Mouse (Mus musculus) erythroblast, embryonic 14.5 days (primary cell): Measurements from ENCODE around the gene Mtss1l. TPM values are rescaled to one million over a fixed set of nuclear protein-coding genes. Genes with fewer than 3 reads are reported as not detected.

Experiments
- H3K27me3 ChIP-seq: 2 replicates; pipeline ENCODE4 v1.6.1; 2012; ENCODE audit warnings: inconsistent platforms; ENCODE audit not compliant: control insufficient read depth
- H3K36me3 ChIP-seq: 2 replicates; pipeline ENCODE4 v1.6.1; 2012; ENCODE audit warnings: mild to moderate bottlenecking, inconsistent platforms; ENCODE audit not compliant: control insufficient read depth
- H3K4me1 ChIP-seq: 2 replicates; pipeline ENCODE4 v1.6.1; 2012; ENCODE audit warnings: inconsistent platforms; ENCODE audit not compliant: control insufficient read depth
- H3K4me3 ChIP-seq: replicated peaks from 2 replicates; pipeline ENCODE3; 2012; ENCODE audit warnings: moderate library complexity, mild to moderate bottlenecking, inconsistent platforms
- H3K9me3 ChIP-seq: 2 replicates; pipeline ENCODE4 v1.6.1; 2012; ENCODE audit warnings: low read length, inconsistent platforms, mixed read lengths; ENCODE audit not compliant: control insufficient read depth
- GATA1 ChIP-seq: IDR thresholded peaks from 2 replicates; pipeline ENCODE4 v1.6.1; 2012; ENCODE audit warnings: low read length, inconsistent platforms, mixed read lengths
- TAL1 ChIP-seq: IDR thresholded peaks from 3 replicates; pipeline ENCODE4 v1.6.1; 2012; ENCODE audit warnings: low read length, inconsistent platforms, mixed read lengths
- polyA plus RNA-seq: library from polyadenylated mRNA; stranded (reverse); fragments of >175 nt; gene quantifications from 2 replicates; pipeline ENCODE4 v1.2.3, GENCODE M21; 2012

Gene Mtss1l
- polyA plus RNA-seq, 1 experiment, result 0.12 TPM

GRCm38 (mm10) chr8:110761185-110761584 is 39.9 kb downstream of the Mtss1l start:
- no peaks in the 10 kb centered on the region for H3K9me3 ChIP-seq
- H3K4me1 ChIP-seq, result peaks cover 17% of the 10 kb centered on the region
- TF ChIP-seq TAL1 (no peak), GATA1 (no peak)
- no peaks in the 10 kb centered on the region for H3K36me3 ChIP-seq
- no peak overlapping the region for H3K4me3 ChIP-seq
- no peaks in the 10 kb centered on the region for H3K27me3 ChIP-seq

GRCm38 (mm10) chr8:110761988-110762387 is 40.7 kb downstream of the Mtss1l start:
- TF ChIP-seq TAL1 (no peak), GATA1 (no peak)
- Histone ChIP-seq H3K9me3 (no peaks in the 10 kb centered on the region), H3K4me1 (peaks cover 16% of the 10 kb centered on the region), H3K4me3 (no peak overlapping the region), H3K27me3 (no peaks in the 10 kb centered on the region), H3K36me3 (no peaks in the 10 kb centered on the region)

- Histone ChIP-seq H3K4me3 (no peak overlapping the region), H3K4me1 (peaks cover 28% of the 10 kb centered on the region), H3K36me3 (no peaks in the 10 kb centered on the region), H3K27me3 (no peaks in the 10 kb centered on the region), H3K9me3 (no peaks in the 10 kb centered on the region)
- TF ChIP-seq GATA1, result no peak
- no peak for TF ChIP-seq TAL1
These were observed 43.4 kb downstream of the Mtss1l start for GRCm38 (mm10) chr8:110764671-110765070.

- no peak overlapping the region for H3K4me3 ChIP-seq
- H3K9me3 ChIP-seq, result no peaks in the 10 kb centered on the region
- H3K27me3 ChIP-seq, result no peaks in the 10 kb centered on the region
- TF ChIP-seq TAL1 (no peak), GATA1 (no peak)
- no peaks in the 10 kb centered on the region for H3K36me3 ChIP-seq
- peaks cover 33% of the 10 kb centered on the region for H3K4me1 ChIP-seq
These were observed 46.0 kb downstream of the Mtss1l start for GRCm38 (mm10) chr8:110767261-110767660.

GRCm38 (mm10) chr8:110772452-110772851 is 51.2 kb downstream of the Mtss1l start:
- no peaks in the 10 kb centered on the region for H3K27me3 ChIP-seq
- H3K4me3 ChIP-seq, result no peak overlapping the region
- peaks cover 8% of the 10 kb centered on the region for H3K9me3 ChIP-seq
- peaks cover 35% of the 10 kb centered on the region for H3K4me1 ChIP-seq
- TF ChIP-seq TAL1 (no peak), GATA1 (no peak)
- H3K36me3 ChIP-seq, result no peaks in the 10 kb centered on the region

- Histone ChIP-seq H3K4me1 (peaks cover 34% of the 10 kb centered on the region), H3K9me3 (peaks cover 8% of the 10 kb centered on the region), H3K36me3 (no peaks in the 10 kb centered on the region), H3K4me3 (no peak overlapping the region), H3K27me3 (no peaks in the 10 kb centered on the region)
- TF ChIP-seq TAL1, result no peak
- TF ChIP-seq GATA1, result no peak
These were observed 52.8 kb downstream of the Mtss1l start for GRCm38 (mm10) chr8:110774047-110774446.

GRCm38 (mm10) chr8:110774725-110775124 is 53.4 kb downstream of the Mtss1l start:
- Histone ChIP-seq H3K27me3 (no peaks in the 10 kb centered on the region), H3K4me1 (peaks cover 32% of the 10 kb centered on the region)

GRCm38 (mm10) chr8:110775316-110775715 is 54.0 kb downstream of the Mtss1l start:
- no peaks in the 10 kb centered on the region for H3K36me3 ChIP-seq
- TF ChIP-seq GATA1, result no peak
- TF ChIP-seq TAL1, result no peak
- H3K9me3 ChIP-seq, result peaks cover 8% of the 10 kb centered on the region
- no peak overlapping the region for H3K4me3 ChIP-seq
- H3K27me3 ChIP-seq, result no peaks in the 10 kb centered on the region
- H3K4me1 ChIP-seq, result peaks cover 28% of the 10 kb centered on the region

More at GRCm38 (mm10) chr8:110774725-110775124, 53.4 kb downstream of the Mtss1l start:
- no peak for TF ChIP-seq TAL1
- no peak for TF ChIP-seq GATA1
- no peaks in the 10 kb centered on the region for H3K36me3 ChIP-seq
- H3K9me3 ChIP-seq, result peaks cover 8% of the 10 kb centered on the region
- H3K4me3 ChIP-seq, result no peak overlapping the region

GRCm38 (mm10) chr8:110775721-110776120 is 54.4 kb downstream of the Mtss1l start:
- peaks cover 8% of the 10 kb centered on the region for H3K9me3 ChIP-seq
- TF ChIP-seq GATA1, result no peak
- TF ChIP-seq TAL1, result no peak
- H3K4me3 ChIP-seq, result no peak overlapping the region
- no peaks in the 10 kb centered on the region for H3K36me3 ChIP-seq
- H3K4me1 ChIP-seq, result peaks cover 25% of the 10 kb centered on the region
- H3K27me3 ChIP-seq, result no peaks in the 10 kb centered on the region

- Histone ChIP-seq H3K27me3 (no peaks in the 10 kb centered on the region), H3K9me3 (peaks cover 8% of the 10 kb centered on the region), H3K4me1 (peaks cover 23% of the 10 kb centered on the region), H3K4me3 (no peak overlapping the region), H3K36me3 (no peaks in the 10 kb centered on the region)
- no peak for TF ChIP-seq GATA1
- no peak for TF ChIP-seq TAL1
These were observed 55.1 kb downstream of the Mtss1l start for GRCm38 (mm10) chr8:110776335-110776734.
